Mouse (Mus musculus): ENCODE results near the gene C87499. TPM values are rescaled to one million over a fixed set of nuclear protein-coding genes. Genes with fewer than 3 reads are reported as not detected.

C87499 gene
- total RNA-seq (2021) = not detected

- DNase-seq (ENCODE audit: low spot score in 2 of 2) = no peak
- intact Hi-C loops (cut with DNase I) = no loop called here
These were observed at the start of gene C87499 for GRCm38 (mm10) chr4:88634311-88634710. C87499 (minus strand) TSS chr4:88634411.

GRCm38 (mm10) chr4:88683812-88684211 is 49.6 kb upstream of the C87499 start, which contains the start of gene Ifna2:
Ifna2 (minus strand) TSS chr4:88683912.
- DNase-seq (ENCODE audit: low spot score in 2 of 2) = no peak
- intact Hi-C loops (cut with DNase I) = no loop called here

- no peak for DNase-seq (ENCODE audit: low spot score in 2 of 2)
- intact Hi-C loops (cut with DNase I) = no loop called here
These were observed 47.1 kb upstream of the C87499 start for GRCm38 (mm10) chr4:88681353-88681752.

GRCm38 (mm10) chr4:88680362-88680761 is 46.2 kb upstream of the C87499 start:
- DNase-seq (ENCODE audit: low spot score in 2 of 2) = peak; percentile 11 to 19
- intact Hi-C loops (cut with DNase I) = no loop called here

- intact Hi-C loops (cut with DNase I) = no loop called here
- no peak for DNase-seq (ENCODE audit: low spot score in 2 of 2)
These were observed 42.6 kb upstream of the C87499 start, which contains the start of gene Ifna16 for GRCm38 (mm10) chr4:88676824-88677223. Ifna16 (minus strand) TSS chr4:88676924.

- DNase-seq (ENCODE audit: low spot score in 2 of 2) = no peak
- intact Hi-C loops (cut with DNase I) = no loop called here
These were observed 21.2 kb upstream of the C87499 start for GRCm38 (mm10) chr4:88655461-88655860.

GRCm38 (mm10) chr4:88653644-88654043 is 19.4 kb upstream of the C87499 start:
- intact Hi-C loops (cut with DNase I) = no loop called here

GRCm38 (mm10) chr4:88644359-88644758 is 10.1 kb upstream of the C87499 start, which contains the start of gene Ifna13:
Ifna13 (minus strand) TSS chr4:88644459.
- DNase-seq (ENCODE audit: low spot score in 2 of 2) = no peak
- intact Hi-C loops (cut with DNase I) = no loop called here

More at GRCm38 (mm10) chr4:88653644-88654043, 19.4 kb upstream of the C87499 start:
- no peak for DNase-seq (ENCODE audit: low spot score in 2 of 2)

- intact Hi-C loops (cut with DNase I) = no loop called here
- no peak for DNase-seq (ENCODE audit: low spot score in 2 of 2)
These were observed 8.3 kb upstream of the C87499 start for GRCm38 (mm10) chr4:88642526-88642925.

GRCm38 (mm10) chr4:88641077-88641831 is 7.0 kb upstream of the C87499 start:
- peak; percentile 88 to 90 for DNase-seq (ENCODE audit: low spot score in 2 of 2)
- intact Hi-C loops (cut with DNase I) = no loop called here

GRCm38 (mm10) chr4:88640704-88641076 is 6.5 kb upstream of the C87499 start:
- DNase-seq (ENCODE audit: low spot score in 2 of 2) = peak in 1 of 2 experiments; percentile 1
- intact Hi-C loops (cut with DNase I) = no loop called here

GRCm38 (mm10) chr4:88603276-88603675 is 30.9 kb downstream of the C87499 start, which contains the start of gene Ifna12:
Ifna12 (minus strand) TSS chr4:88603376.
- intact Hi-C loops (cut with DNase I) = no loop called here
- no peak for DNase-seq (ENCODE audit: low spot score in 2 of 2)

GRCm38 (mm10) chr4:88592285-88592684 is 41.9 kb downstream of the C87499 start, which contains the start of gene Ifna9:
Ifna9 (minus strand) TSS chr4:88592385.
- no peak for DNase-seq (ENCODE audit: low spot score in 2 of 2)
- intact Hi-C loops (cut with DNase I) = no loop called here

Other genes starting within 250 kb of the C87499 start
- 1 to 10 TPM; 1.1 to 2.0 TPM for gene Hacd4, start 195.5 kb downstream of the C87499 start, total RNA-seq (2021)
- not detected for gene Ifnb1, start 111.6 kb downstream of the C87499 start, total RNA-seq (2021)
- not detected for gene Ifna15, start 76.2 kb downstream of the C87499 start, total RNA-seq (2021)
- not detected for gene Ifna14, start 62.6 kb downstream of the C87499 start, total RNA-seq (2021)
- gene Ifna9, start 42.0 kb downstream of the C87499 start, total RNA-seq (2021) = not detected
- gene Ifna12, start 31.0 kb downstream of the C87499 start, total RNA-seq (2021) = not detected
- not detected for gene Ifna13, start 10.0 kb upstream of the C87499 start, total RNA-seq (2021)
- gene Ifna16, start 42.5 kb upstream of the C87499 start, total RNA-seq (2021) = not detected
- gene Ifna2, start 49.5 kb upstream of the C87499 start, total RNA-seq (2021) = not detected
- gene Ifnab, start 56.9 kb upstream of the C87499 start, total RNA-seq (2021) = not detected
- gene Gm26566, start 87.4 kb upstream of the C87499 start, total RNA-seq (2021) = 1 to 10 TPM; 1.2 to 1.4 TPM
- 100 to 1,000 TPM; 104 to 108 TPM for gene Klhl9, start 88.1 kb upstream of the C87499 start, total RNA-seq (2021)
- gene Gm13271, start 120.5 kb upstream of the C87499 start, total RNA-seq (2021) = not detected
- not detected for gene Gm13283, start 125.7 kb upstream of the C87499 start, total RNA-seq (2021)
- gene Gm13290, start 139.4 kb upstream of the C87499 start, total RNA-seq (2021) = not detected
- not detected for gene Gm13289, start 142.5 kb upstream of the C87499 start, total RNA-seq (2021)
- not detected for gene Gm13272, start 145.4 kb upstream of the C87499 start, total RNA-seq (2021)
- not detected for gene Ifnz, start 147.7 kb upstream of the C87499 start, total RNA-seq (2021)
- not detected for gene Gm13276, start 151.3 kb upstream of the C87499 start, total RNA-seq (2021)
- gene Gm13277, start 154.2 kb upstream of the C87499 start, total RNA-seq (2021) = not detected
- gene Gm13278, start 157.1 kb upstream of the C87499 start, total RNA-seq (2021) = not detected
- gene Gm13275, start 160.1 kb upstream of the C87499 start, total RNA-seq (2021) = not detected
- not detected for gene Gm13279, start 163.0 kb upstream of the C87499 start, total RNA-seq (2021)
- not detected for gene Gm13285, start 165.3 kb upstream of the C87499 start, total RNA-seq (2021)
- gene Gm13287, start 168.8 kb upstream of the C87499 start, total RNA-seq (2021) = not detected
- not detected for gene Gm13288, start 171.1 kb upstream of the C87499 start, total RNA-seq (2021)
- gene Ifna7, start 181.8 kb upstream of the C87499 start, total RNA-seq (2021) = not detected
- not detected for gene Ifna11, start 185.5 kb upstream of the C87499 start, total RNA-seq (2021)
- gene Ifna6, start 193.0 kb upstream of the C87499 start, total RNA-seq (2021) = not detected
- gene Ifna5, start 201.1 kb upstream of the C87499 start, total RNA-seq (2021) = not detected
- not detected for gene Ifna4, start 207.4 kb upstream of the C87499 start, total RNA-seq (2021)
- gene Ifna1, start 215.7 kb upstream of the C87499 start, total RNA-seq (2021) = not detected
- not detected for gene Ifne, start 245.8 kb upstream of the C87499 start, total RNA-seq (2021)

Data from left cerebral cortex, postnatal 25 days (tissue).